ENCODE assay signal across 9 mouse cellular contexts in the genomic region with DNA sequence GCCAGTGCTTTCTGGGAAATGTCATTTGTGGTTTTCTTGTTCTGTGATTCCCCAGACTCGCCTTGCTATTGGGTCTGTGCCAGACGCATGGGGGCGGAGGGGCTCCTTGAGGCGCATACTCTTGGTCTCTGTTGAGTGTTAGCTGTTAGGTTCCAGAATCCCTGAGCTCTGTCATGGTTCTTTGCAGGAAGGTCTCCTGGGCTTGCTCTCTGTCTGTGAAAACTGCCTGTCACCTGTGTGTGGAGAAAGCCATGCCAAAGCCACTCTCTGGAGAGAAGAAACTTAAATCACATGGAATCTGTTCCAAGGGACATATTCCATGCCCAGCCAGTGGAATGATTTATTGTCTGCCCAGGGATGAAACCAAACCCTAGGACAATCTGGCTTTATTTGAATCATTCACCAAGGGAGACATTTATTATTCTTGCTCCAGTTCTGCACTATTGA.
DNase-seq lines count a peak whose midpoint lies in the region; ATAC-seq lines count a peak whose summit lies in the region.
"Had no signal": no experiment of that assay in that cellular context is flagged by ENCODE, and none has a peak within 500 bp of the region (broad histone marks: within the 10 kb centered on the region; RNA-seq: fewer than 3 reads in every experiment).

No protein-coding gene starts in this region.

- no peaks in the 10 kb centered on the region for H3K9me3 ChIP-seq in heart, embryonic 10.5 days
- H3K9me3 ChIP-seq in kidney, embryonic 15.5 days (replicated peaks) = no peaks in the 10 kb centered on the region
- no peaks in the 10 kb centered on the region for H3K9me3 ChIP-seq in neural tube, embryonic 11.5 days (ENCODE audit: control insufficient read depth, low read length)
- H3K9me3 ChIP-seq in forebrain, embryonic 10.5 days = no peaks in the 10 kb centered on the region
- H3K9me3 ChIP-seq: G1E had no signal

- 22% methylated on average over 4 of the region's 4 CpGs for WGBS in heart, embryonic 10.5 days
- 52% methylated on average over 4 of the region's 4 CpGs for WGBS in kidney, embryonic 15.5 days
- 51% methylated on average over 4 of the region's 4 CpGs for WGBS in neural tube, embryonic 11.5 days
- 67% methylated on average over 4 of the region's 4 CpGs for WGBS in forebrain, embryonic 10.5 days

- H3K4me1 ChIP-seq in heart, embryonic 10.5 days = peaks cover 25% of the 10 kb centered on the region
- H3K4me1 ChIP-seq in kidney, embryonic 15.5 days = peaks cover 22% of the 10 kb centered on the region
- peaks cover 8% of the 10 kb centered on the region; the same call in 1 of the 2 replicates for H3K4me1 ChIP-seq in neural tube, embryonic 11.5 days (ENCODE audit: control insufficient read depth, insufficient read depth, low read length)
- H3K4me1 ChIP-seq in forebrain, embryonic 10.5 days = peaks cover 22% of the 10 kb centered on the region

- H3K27ac ChIP-seq in heart, embryonic 10.5 days = 0 out of 2 replicates have a peak overlapping the region, but pooled peaks have one; percentile 85
- H3K27ac ChIP-seq in kidney, embryonic 15.5 days = peak overlapping the region; percentile 61
- no peak overlapping the region for H3K27ac ChIP-seq in neural tube, embryonic 11.5 days (ENCODE audit: low read depth, low read length)
- H3K27ac ChIP-seq in forebrain, embryonic 10.5 days = no peak overlapping the region

- H3K9ac ChIP-seq in kidney, embryonic 15.5 days = no peak overlapping the region
- no peak overlapping the region for H3K9ac ChIP-seq in neural tube, embryonic 11.5 days (ENCODE audit: low read length)

- no peaks in the 10 kb centered on the region for H3K36me3 ChIP-seq in heart, embryonic 10.5 days
- no peaks in the 10 kb centered on the region for H3K36me3 ChIP-seq in kidney, embryonic 15.5 days
- no peaks in the 10 kb centered on the region for H3K36me3 ChIP-seq in neural tube, embryonic 11.5 days (ENCODE audit: control insufficient read depth, insufficient read depth, low read length)
- H3K36me3 ChIP-seq in forebrain, embryonic 10.5 days (replicated peaks) = no peaks in the 10 kb centered on the region
- H3K36me3 ChIP-seq: G1E had no signal

- peaks cover 4% of the 10 kb centered on the region; the same call in 1 of the 2 replicates for H3K27me3 ChIP-seq in heart, embryonic 10.5 days (ENCODE audit: insufficient read depth, poor library complexity, severe bottlenecking)
- no peaks in the 10 kb centered on the region for H3K27me3 ChIP-seq in kidney, embryonic 15.5 days
- no peaks in the 10 kb centered on the region for H3K27me3 ChIP-seq in neural tube, embryonic 11.5 days (ENCODE audit: control insufficient read depth, insufficient read depth, low read length)
- H3K27me3 ChIP-seq in forebrain, embryonic 10.5 days (ENCODE audit: poor library complexity, severe bottlenecking) = peaks cover 22% of the 10 kb centered on the region

- peak; percentile 81 for DNase-seq in heart, embryonic 10.5 days (ENCODE audit: low spot score)
- no peak for DNase-seq in heart, adult 9 months (ENCODE audit: low spot score in 2 of 2)
- peak; percentile 53 for DNase-seq in adrenal gland, postnatal 14 days
- peak; percentile 11 for DNase-seq in embryo, embryonic 11.5 days (ENCODE audit: low read depth, low spot score)
- peak; percentile 35 for DNase-seq in neural tube, embryonic 11.5 days (ENCODE audit: low spot score)
- no peak for DNase-seq in forebrain, embryonic 10.5 days (ENCODE audit: extremely low spot score, low spot score)

- H3K4me2 ChIP-seq in kidney, embryonic 15.5 days = no peak overlapping the region
- H3K4me2 ChIP-seq in neural tube, embryonic 11.5 days (ENCODE audit: low read depth) = no peak overlapping the region; the same call in 1 of the 2 replicates

- ATAC-seq in kidney, embryonic 15.5 days (replicated peaks; ENCODE audit: low FRiP score) = peak; percentile 59
- no peak for ATAC-seq in neural tube, embryonic 11.5 days (ENCODE audit: insufficient read depth, low FRiP score, low TSS enrichment)
- ATAC-seq in megakaryocyte progenitor cell, adult 5-6 weeks (replicated peaks; ENCODE audit: poor library complexity) = no peak

- H3K4me3 ChIP-seq in heart, embryonic 10.5 days = peak overlapping the region; percentile 45; the same call in 1 of the 2 replicates
- no peak overlapping the region for H3K4me3 ChIP-seq in kidney, embryonic 15.5 days (replicated peaks)
- no peak overlapping the region for H3K4me3 ChIP-seq in neural tube, embryonic 11.5 days (ENCODE audit: low read depth, low read length)
- H3K4me3 ChIP-seq in forebrain, embryonic 10.5 days = no peak overlapping the region

Comparison
In these comparisons a context has a peak if more than half of its experiments do, and no peak if none do; other contexts are left out.
1. DNase-seq: peak in heart, embryonic 10.5 days (single experiment), adrenal gland, postnatal 14 days (single experiment), embryo, embryonic 11.5 days (single experiment) and neural tube, embryonic 11.5 days (single experiment); none in heart, adult 9 months (0 of 2) and forebrain, embryonic 10.5 days (single experiment).
2. H3K27ac ChIP-seq: peak in heart, embryonic 10.5 days (single experiment) and kidney, embryonic 15.5 days (single experiment); none in neural tube, embryonic 11.5 days (single experiment) and forebrain, embryonic 10.5 days (single experiment).